Mouse (Mus musculus): ENCODE data around the gene Gm9044. TPM values are rescaled to one million over a fixed set of nuclear protein-coding genes. Genes with fewer than 3 reads are reported as not detected.
"Not testable (repeated sequence)": the region's sequence is repeated elsewhere in the genome, so short reads cannot be mapped to it uniquely, and the experiment has no call there.

Gm9044 gene
- polyA plus RNA-seq (2012; rRNA removed): not detected in 2 replicates

DNA sequence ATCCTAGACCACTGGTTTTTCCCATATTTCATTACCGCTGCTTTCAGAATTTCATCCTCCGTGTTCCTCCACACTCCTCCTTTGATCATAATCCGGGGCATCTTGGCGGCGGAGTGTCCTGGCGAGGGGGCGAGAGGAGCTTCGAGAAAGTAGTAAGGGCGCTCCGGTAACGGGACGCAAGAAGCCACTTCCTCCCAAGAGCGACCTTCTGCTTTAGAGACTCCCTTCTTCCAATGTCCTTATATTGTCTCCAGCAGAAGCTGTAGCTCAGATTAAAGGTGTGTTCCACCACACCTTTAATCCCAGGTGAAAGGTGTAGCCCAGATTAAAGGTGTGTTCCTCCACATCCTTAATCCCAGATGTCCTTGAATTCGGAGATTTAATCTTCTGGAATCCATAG, at the start of gene Gm9044:
Gene Gm9044, minus strand, starts transcription at position 101 of the 400 bp plus-strand sequence.
- DNase-seq; H3K4me3 ChIP-seq (replicated peaks; ENCODE audit: insufficient read depth, low read depth, low read length); H3K27ac ChIP-seq (ENCODE audit: insufficient read depth, low read length); H3K4me1 ChIP-seq (ENCODE audit: control insufficient read depth, insufficient read depth, low read length); H3K27me3 ChIP-seq (ENCODE audit: control insufficient read depth, insufficient read depth, low read length): not testable (repeated sequence)
- WGBS: no CpG with 5 or more reads among the region's 14 CpGs

DNA sequence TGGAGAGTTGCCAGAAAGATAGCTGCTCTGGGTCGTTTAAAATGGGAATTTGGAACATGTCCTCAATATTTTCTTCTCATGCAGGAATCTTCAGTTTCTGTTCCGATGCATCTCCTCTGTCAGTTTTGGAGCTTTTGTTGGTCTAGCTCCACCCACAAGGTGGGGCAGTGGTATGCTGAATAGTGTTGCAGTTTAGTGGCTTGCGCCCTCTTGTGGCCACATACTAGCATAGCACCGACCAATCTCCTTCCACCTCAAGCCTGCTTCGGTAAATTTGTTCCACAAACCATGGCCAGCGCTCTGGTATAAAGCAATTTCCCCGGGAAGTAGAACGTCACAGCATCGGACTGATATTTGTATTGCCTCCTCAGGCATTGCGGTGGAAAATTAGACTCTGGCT, 38.2 kb upstream of the Gm9044 start:
- peak; percentile 67 to 68 for DNase-seq
- TF ChIP-seq CTCF (IDR thresholded peaks at IDR 0.05; ENCODE audit: borderline replicate concordance, insufficient read depth, low read depth, low read length) (peak; percentile 91), POLR2A (IDR thresholded peaks at IDR 0.05; ENCODE audit: borderline replicate concordance, insufficient read depth, low read length) (no peak)
- 2% methylated on average over 10 of the region's 10 CpGs for WGBS
- no peaks in the 10 kb centered on the region for H3K4me1 ChIP-seq (ENCODE audit: control insufficient read depth, insufficient read depth, low read length)
- H3K27me3 ChIP-seq (ENCODE audit: control insufficient read depth, insufficient read depth, low read length): no peaks in the 10 kb centered on the region
- no peak overlapping the region for H3K4me3 ChIP-seq (replicated peaks; ENCODE audit: insufficient read depth, low read depth, low read length)
- H3K27ac ChIP-seq (ENCODE audit: insufficient read depth, low read length): no peak overlapping the region

- Histone ChIP-seq H3K27me3 (ENCODE audit: control insufficient read depth, insufficient read depth, low read length) (no peaks in the 10 kb centered on the region), H3K4me3 (replicated peaks; ENCODE audit: insufficient read depth, low read depth, low read length) (no peak overlapping the region), H3K4me1 (ENCODE audit: control insufficient read depth, insufficient read depth, low read length) (no peaks in the 10 kb centered on the region), H3K27ac (ENCODE audit: insufficient read depth, low read length) (no peak overlapping the region)
- DNase-seq: no peak
- TF ChIP-seq CTCF (IDR thresholded peaks at IDR 0.05; ENCODE audit: borderline replicate concordance, insufficient read depth, low read depth, low read length): no peak
- TF ChIP-seq POLR2A (IDR thresholded peaks at IDR 0.05; ENCODE audit: borderline replicate concordance, insufficient read depth, low read length): no peak
- WGBS: 86% methylated on average over 9 of the region's 9 CpGs
Measured at GRCm38 (mm10) chr10:118369518-118369917, 37.3 kb upstream of the Gm9044 start.

GRCm38 (mm10) chr10:118354005-118354404, 21.8 kb upstream of the Gm9044 start, which contains the start of gene Gm9049:
Gene Gm9049 (minus strand): TSS chr10:118354105.
- H3K4me1 ChIP-seq (ENCODE audit: control insufficient read depth, insufficient read depth, low read length); H3K4me3 ChIP-seq (replicated peaks; ENCODE audit: insufficient read depth, low read depth, low read length); DNase-seq; H3K27ac ChIP-seq (ENCODE audit: insufficient read depth, low read length); H3K27me3 ChIP-seq (ENCODE audit: control insufficient read depth, insufficient read depth, low read length): not testable (repeated sequence)
- WGBS: 40% methylated on average over 1 of the region's 11 CpGs

DNA sequence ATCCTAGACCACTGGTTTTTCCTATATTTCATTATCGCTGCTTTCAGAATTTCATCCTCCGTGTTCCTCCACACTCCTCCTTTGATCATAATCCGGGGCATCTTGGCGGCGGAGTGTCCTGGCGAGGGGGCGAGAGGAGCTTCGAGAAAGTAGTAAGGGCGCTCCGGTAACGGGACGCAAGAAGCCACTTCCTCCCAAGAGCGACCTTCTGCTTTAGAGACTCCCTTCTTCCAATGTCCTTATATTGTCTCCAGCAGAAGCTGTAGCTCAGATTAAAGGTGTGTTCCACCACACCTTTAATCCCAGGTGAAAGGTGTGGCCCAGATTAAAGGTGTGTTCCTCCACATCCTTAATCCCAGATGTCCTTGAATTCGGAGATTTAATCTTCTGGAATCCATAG, 16.4 kb upstream of the Gm9044 start, which contains the start of gene Gm9048:
Gene Gm9048, minus strand, starts transcription at position 101 of the 400 bp plus-strand sequence.
- H3K4me3 ChIP-seq (replicated peaks; ENCODE audit: insufficient read depth, low read depth, low read length); H3K27me3 ChIP-seq (ENCODE audit: control insufficient read depth, insufficient read depth, low read length); H3K27ac ChIP-seq (ENCODE audit: insufficient read depth, low read length); H3K4me1 ChIP-seq (ENCODE audit: control insufficient read depth, insufficient read depth, low read length); DNase-seq: not testable (repeated sequence)
- WGBS: 63% methylated on average over 1 of the region's 14 CpGs

DNA sequence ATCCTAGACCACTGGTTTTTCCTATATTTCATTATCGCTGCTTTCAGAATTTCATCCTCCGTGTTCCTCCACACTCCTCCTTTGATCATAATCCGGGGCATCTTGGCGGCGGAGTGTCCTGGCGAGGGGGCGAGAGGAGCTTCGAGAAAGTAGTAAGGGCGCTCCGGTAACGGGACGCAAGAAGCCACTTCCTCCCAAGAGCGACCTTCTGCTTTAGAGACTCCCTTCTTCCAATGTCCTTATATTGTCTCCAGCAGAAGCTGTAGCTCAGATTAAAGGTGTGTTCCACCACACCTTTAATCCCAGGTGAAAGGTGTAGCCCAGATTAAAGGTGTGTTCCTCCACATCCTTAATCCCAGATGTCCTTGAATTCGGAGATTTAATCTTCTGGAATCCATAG, 10.9 kb upstream of the Gm9044 start, which contains the start of gene Gm9046:
Gene Gm9046, minus strand, starts transcription at position 101 of the 400 bp plus-strand sequence.
- not testable (repeated sequence) for DNase-seq; H3K4me1 ChIP-seq (ENCODE audit: control insufficient read depth, insufficient read depth, low read length); H3K4me3 ChIP-seq (replicated peaks; ENCODE audit: insufficient read depth, low read depth, low read length); H3K27ac ChIP-seq (ENCODE audit: insufficient read depth, low read length); H3K27me3 ChIP-seq (ENCODE audit: control insufficient read depth, insufficient read depth, low read length)
- WGBS: no CpG with 5 or more reads among the region's 14 CpGs

GRCm38 (mm10) chr10:118337731-118338130, 5.5 kb upstream of the Gm9044 start, which contains the start of gene Gm9045:
Gene Gm9045 (minus strand): TSS chr10:118337831.
- H3K27me3 ChIP-seq (ENCODE audit: control insufficient read depth, insufficient read depth, low read length); H3K4me1 ChIP-seq (ENCODE audit: control insufficient read depth, insufficient read depth, low read length): not testable (repeated sequence)
- WGBS: no CpG with 5 or more reads among the region's 14 CpGs

GRCm38 (mm10) chr10:118326869-118327268, 5.3 kb downstream of the Gm9044 start, which contains the start of gene Gm9040:
Gene Gm9040 (minus strand): TSS chr10:118326969.
- H3K4me1 ChIP-seq (ENCODE audit: control insufficient read depth, insufficient read depth, low read length); H3K27ac ChIP-seq (ENCODE audit: insufficient read depth, low read length); DNase-seq; H3K27me3 ChIP-seq (ENCODE audit: control insufficient read depth, insufficient read depth, low read length); H3K4me3 ChIP-seq (replicated peaks; ENCODE audit: insufficient read depth, low read depth, low read length): not testable (repeated sequence)
- no CpG with 5 or more reads among the region's 11 CpGs for WGBS

More at GRCm38 (mm10) chr10:118337731-118338130, 5.5 kb upstream of the Gm9044 start, which contains the start of gene Gm9045:
- DNase-seq; H3K4me3 ChIP-seq (replicated peaks; ENCODE audit: insufficient read depth, low read depth, low read length); H3K27ac ChIP-seq (ENCODE audit: insufficient read depth, low read length): not testable (repeated sequence)

DNA sequence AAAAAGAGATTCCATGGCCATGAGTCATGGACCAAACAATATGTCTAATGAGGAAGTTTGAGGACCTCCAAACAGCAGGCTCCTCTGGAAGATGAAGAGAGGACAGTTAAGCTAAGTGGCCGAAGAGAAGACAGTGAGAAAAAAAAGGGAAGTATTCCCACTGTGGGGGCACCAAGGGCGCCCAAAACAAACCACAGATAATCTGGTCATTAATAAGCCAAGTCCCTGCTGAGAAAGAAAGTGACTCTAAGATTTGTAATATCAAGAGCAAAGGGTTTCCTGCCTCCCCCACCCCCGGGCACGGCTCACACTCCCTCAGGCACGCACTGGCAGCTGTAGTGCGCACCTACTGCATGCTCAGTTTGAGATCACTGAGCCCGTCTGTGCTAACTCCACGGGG, 13.2 kb downstream of the Gm9044 start:
- no peaks in the 10 kb centered on the region for H3K4me1 ChIP-seq (ENCODE audit: control insufficient read depth, insufficient read depth, low read length)
- no peak overlapping the region for H3K27ac ChIP-seq (ENCODE audit: insufficient read depth, low read length)
- H3K4me3 ChIP-seq (replicated peaks; ENCODE audit: insufficient read depth, low read depth, low read length): no peak overlapping the region
- no peak for DNase-seq
- 76% methylated on average over 8 of the region's 8 CpGs for WGBS
- TF ChIP-seq POLR2A (IDR thresholded peaks at IDR 0.05; ENCODE audit: borderline replicate concordance, insufficient read depth, low read length) (no peak), CTCF (IDR thresholded peaks at IDR 0.05; ENCODE audit: borderline replicate concordance, insufficient read depth, low read depth, low read length) (no peak)
- no peaks in the 10 kb centered on the region for H3K27me3 ChIP-seq (ENCODE audit: control insufficient read depth, insufficient read depth, low read length)

DNA sequence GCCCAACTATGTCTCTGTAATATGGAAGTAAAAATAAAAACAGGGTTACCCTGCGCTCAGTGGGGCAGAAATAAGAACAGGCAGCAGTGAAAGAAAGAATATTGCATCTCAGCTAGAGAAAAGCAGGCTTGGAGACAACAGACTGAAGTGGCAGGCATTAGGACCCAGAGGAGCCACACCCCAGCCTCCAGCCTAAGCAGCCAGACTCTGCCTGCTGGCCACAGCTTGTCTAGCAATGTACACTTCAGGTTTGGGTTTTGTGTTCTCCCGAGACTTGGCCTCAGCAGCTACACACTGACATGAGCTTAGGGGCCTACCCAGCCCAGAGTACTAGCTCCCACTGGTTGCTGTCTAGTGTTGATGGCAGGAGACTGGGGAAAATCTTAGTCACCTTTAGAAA, 30.1 kb downstream of the Gm9044 start:
- H3K27ac ChIP-seq (ENCODE audit: insufficient read depth, low read length); H3K27me3 ChIP-seq (ENCODE audit: control insufficient read depth, insufficient read depth, low read length); H3K4me1 ChIP-seq (ENCODE audit: control insufficient read depth, insufficient read depth, low read length); DNase-seq; H3K4me3 ChIP-seq (replicated peaks; ENCODE audit: insufficient read depth, low read depth, low read length): not testable (repeated sequence)
- 44% methylated on average over 2 of the region's 2 CpGs for WGBS
